Mouse (Mus musculus): Measurements from ENCODE around the gene 1700122O11Rik.

- no peak for TF ChIP-seq CTCF (IDR thresholded peaks at IDR 0.05; ENCODE audit: insufficient read depth, low read depth, low read length)
- no peak for TF ChIP-seq POLR2A (IDR thresholded peaks at IDR 0.05; ENCODE audit: insufficient read depth, low read depth, low read length)
These were observed 19.3 kb upstream of the 1700122O11Rik start for GRCm38 (mm10) chr17:48057382-48057781.

All from olfactory bulb, adult 2 months (tissue).